Comparison of ENCODE assay signal across 23 mouse cellular contexts in the genomic region with DNA sequence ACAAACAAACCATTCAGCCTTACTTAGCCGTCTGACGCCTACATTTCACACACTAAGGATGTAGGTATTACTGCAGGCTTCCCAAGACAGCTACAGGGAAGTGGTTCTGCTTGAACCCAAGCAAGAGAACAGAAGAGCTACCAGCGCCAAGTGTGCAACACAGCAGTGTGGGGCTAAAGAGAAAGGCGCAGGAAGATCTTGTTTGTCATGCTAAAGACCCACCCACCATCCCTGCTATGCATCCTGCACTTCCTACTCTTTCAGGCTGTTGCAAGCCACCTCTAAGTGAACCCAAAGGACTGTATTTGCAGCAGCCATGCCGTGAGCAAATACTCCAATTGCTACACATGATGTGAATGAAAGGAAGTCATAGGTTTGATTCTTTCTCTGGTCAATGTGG. TPM values are rescaled to one million over a fixed set of nuclear protein-coding genes. Genes with fewer than 3 reads are reported as not detected.
A peak's percentile ranks its signal among the peaks of the same experiment; 100 is the strongest.
DNase-seq lines count a peak whose midpoint lies in the region; ATAC-seq and TF ChIP-seq lines count a peak whose summit lies in the region.
"Had no signal": no experiment of that assay in that cellular context is flagged by ENCODE, and none has a peak within 500 bp of the region (broad histone marks: within the 10 kb centered on the region; RNA-seq: fewer than 3 reads in every experiment).

No protein-coding gene starts in this region.

- in situ Hi-C loops in ES-E14 (cut with MboI; ENCODE audit: low sequenced_read_pairs in 2 of 2, unreplicated experiment in 2 of 2): no loop called here

- H3K4me2 ChIP-seq in hindbrain, embryonic 13.5 days: no peak overlapping the region
- no peak overlapping the region for H3K4me2 ChIP-seq in hindbrain, embryonic 14.5 days (replicated peaks)
- no peak overlapping the region for H3K4me2 ChIP-seq in kidney, embryonic 16.5 days (replicated peaks; ENCODE audit: low read depth, low read length)
- H3K4me2 ChIP-seq: embryonic facial prominence, embryonic 13.5 days; forebrain, embryonic 13.5 days; heart, embryonic 11.5 days; heart, embryonic 15.5 days; hindbrain, embryonic 15.5 days had no signal

- ATAC-seq in hindbrain, embryonic 13.5 days (ENCODE audit: low FRiP score): no peak
- ATAC-seq in hindbrain, embryonic 14.5 days (ENCODE audit: low FRiP score): no peak
- ATAC-seq in erythroblast, adult 5-6 weeks (replicated peaks; ENCODE audit: low FRiP score, poor library complexity, severe bottlenecking): 0 out of 2 replicates have a peak, but pooled peaks have one; percentile 20
- no peak for ATAC-seq in kidney, embryonic 16.5 days (ENCODE audit: low FRiP score, low TSS enrichment)
- ATAC-seq: forebrain, embryonic 13.5 days; forebrain, postnatal 0 days; intestine, embryonic 16.5 days; Patski had no signal

- H3K36me3 ChIP-seq in hindbrain, embryonic 13.5 days: no peaks in the 10 kb centered on the region
- H3K36me3 ChIP-seq in hindbrain, embryonic 14.5 days (replicated peaks; ENCODE audit: control insufficient read depth, insufficient read depth): no peaks in the 10 kb centered on the region
- H3K36me3 ChIP-seq in ES-Bruce4 (ENCODE audit: control insufficient read depth, insufficient read depth, low read length, poor library complexity, severe bottlenecking) (no peaks in the 10 kb centered on the region), ES-E14 (ENCODE audit: control insufficient read depth, insufficient read depth, low read length, poor library complexity, severe bottlenecking) (no peaks in the 10 kb centered on the region)
- H3K36me3 ChIP-seq in kidney, embryonic 16.5 days (ENCODE audit: insufficient read depth, low read length): no peaks in the 10 kb centered on the region
- H3K36me3 ChIP-seq: embryonic facial prominence, embryonic 13.5 days; heart, embryonic 15.5 days had no signal

- DNase-seq in hindbrain, embryonic 14.5 days (ENCODE audit: low spot score): no peak
- DNase-seq in ES-E14 (ENCODE audit: low read depth, low spot score): peak; percentile 12
- no peak for DNase-seq in adrenal gland, adult 18-20 months (ENCODE audit: low spot score in 2 of 2)
- DNase-seq: adrenal gland, postnatal 14 days; cerebellum, adult 18-20 months; cerebellum, adult 9-11 months; cerebellum, postnatal 36 days; forebrain, postnatal 0 days; gastrocnemius, postnatal 10 days; heart, adult 2 months; heart, postnatal 14 days had no signal

- H3K9me3 ChIP-seq in hindbrain, embryonic 13.5 days: no peaks in the 10 kb centered on the region
- H3K9me3 ChIP-seq in hindbrain, embryonic 14.5 days (ENCODE audit: control insufficient read depth, low read length): no peaks in the 10 kb centered on the region
- H3K9me3 ChIP-seq in ES-Bruce4 (replicated peaks; ENCODE audit: control insufficient read depth, insufficient read depth, low read length, poor library complexity, severe bottlenecking): peaks cover 6% of the 10 kb centered on the region
- H3K9me3 ChIP-seq in ES-E14 (ENCODE audit: control insufficient read depth, insufficient read depth, low read depth, low read length): no peaks in the 10 kb centered on the region
- H3K9me3 ChIP-seq in kidney, embryonic 16.5 days (ENCODE audit: low read length): no peaks in the 10 kb centered on the region
- H3K9me3 ChIP-seq: embryonic facial prominence, embryonic 13.5 days; forebrain, embryonic 13.5 days; heart, embryonic 15.5 days; hindbrain, embryonic 15.5 days had no signal

- H3K4me3 ChIP-seq in hindbrain, embryonic 13.5 days: no peak overlapping the region
- no peak overlapping the region for H3K4me3 ChIP-seq in hindbrain, embryonic 14.5 days (replicated peaks; ENCODE audit: low read length)
- no peak overlapping the region for H3K4me3 ChIP-seq in ES-Bruce4 (ENCODE audit: low read depth, low read length)
- H3K4me3 ChIP-seq in ES-E14 (ENCODE audit: insufficient read depth in 1 of 2, low read depth in 1 of 2, low read length in 2 of 2, poor library complexity in 1 of 2, severe bottlenecking in 1 of 2): peak overlapping the region in 1 of 2 experiments; percentile 6; a peak in 1 of 4 replicates
- no peak overlapping the region for H3K4me3 ChIP-seq in kidney, embryonic 16.5 days (ENCODE audit: low read length)
- H3K4me3 ChIP-seq: embryonic facial prominence, embryonic 13.5 days; forebrain, embryonic 13.5 days; heart, adult 2 months; heart, embryonic 15.5 days; hindbrain, embryonic 15.5 days had no signal

- peak; percentile 84 for TF ChIP-seq EP300 in ES-Bruce4 (IDR thresholded peaks at IDR 0.05; ENCODE audit: insufficient read depth, low read depth, low read length)

- peaks cover 22% of the 10 kb centered on the region for H3K4me1 ChIP-seq in hindbrain, embryonic 13.5 days (replicated peaks)
- peaks cover 12% of the 10 kb centered on the region; the same call in 1 of the 2 replicates for H3K4me1 ChIP-seq in hindbrain, embryonic 14.5 days (replicated peaks; ENCODE audit: control insufficient read depth, insufficient read depth, low read length)
- H3K4me1 ChIP-seq in ES-Bruce4 (ENCODE audit: control insufficient read depth, insufficient read depth, low read length) (peaks cover 2% of the 10 kb centered on the region), ES-E14 (ENCODE audit: control insufficient read depth in 2 of 2, insufficient read depth in 2 of 2, low read length in 2 of 2, poor library complexity in 1 of 2) (peaks cover 5 to 10% of the 10 kb centered on the region in 2 experiments; a peak in 2 of 4 replicates)
- no peaks in the 10 kb centered on the region for H3K4me1 ChIP-seq in kidney, embryonic 16.5 days (ENCODE audit: insufficient read depth, low read length)

- TF ChIP-seq POLR2A in ES-Bruce4 (IDR thresholded peaks at IDR 0.05; ENCODE audit: insufficient read depth, low read length): no peak

- H3K27ac ChIP-seq in hindbrain, embryonic 13.5 days: peak overlapping the region; percentile 30; the same call in 1 of the 2 replicates
- no peak overlapping the region for H3K27ac ChIP-seq in hindbrain, embryonic 14.5 days
- H3K27ac ChIP-seq in ES-Bruce4 (ENCODE audit: insufficient read depth, low read length): peak overlapping the region; percentile 89
- H3K27ac ChIP-seq in ES-E14 (ENCODE audit: insufficient read depth, low read depth, low read length, poor library complexity, severe bottlenecking): peak overlapping the region; percentile 58; the same call in 1 of the 2 replicates
- H3K27ac ChIP-seq in kidney, embryonic 16.5 days (ENCODE audit: low read length): no peak overlapping the region
- H3K27ac ChIP-seq: embryonic facial prominence, embryonic 13.5 days; forebrain, embryonic 13.5 days; heart, adult 2 months; heart, embryonic 15.5 days; hindbrain, embryonic 15.5 days had no signal

- no peaks in the 10 kb centered on the region for H3K27me3 ChIP-seq in hindbrain, embryonic 13.5 days
- no peaks in the 10 kb centered on the region for H3K27me3 ChIP-seq in hindbrain, embryonic 14.5 days (ENCODE audit: control insufficient read depth, insufficient read depth, low read length)
- H3K27me3 ChIP-seq in ES-Bruce4 (ENCODE audit: control insufficient read depth, insufficient read depth, low read length, poor library complexity, severe bottlenecking): no peaks in the 10 kb centered on the region
- H3K27me3 ChIP-seq in kidney, embryonic 16.5 days (ENCODE audit: insufficient read depth, low read length): no peaks in the 10 kb centered on the region
- H3K27me3 ChIP-seq: CH12.LX; embryonic facial prominence, embryonic 13.5 days; forebrain, embryonic 13.5 days; heart, embryonic 15.5 days; hindbrain, embryonic 15.5 days; Patski had no signal

- TF ChIP-seq CTCF in ES-Bruce4 (IDR thresholded peaks at IDR 0.05; ENCODE audit: low read depth, low read length): no peak

- no peak overlapping the region for H3K9ac ChIP-seq in hindbrain, embryonic 13.5 days
- H3K9ac ChIP-seq in hindbrain, embryonic 14.5 days: no peak overlapping the region
- H3K9ac ChIP-seq in ES-Bruce4 (ENCODE audit: low read depth, poor library complexity, severe bottlenecking): no peak overlapping the region
- no peak overlapping the region for H3K9ac ChIP-seq in ES-E14 (ENCODE audit: insufficient read depth, low read depth, low read length, poor library complexity, severe bottlenecking)
- H3K9ac ChIP-seq in kidney, embryonic 16.5 days (replicated peaks; ENCODE audit: low read length): no peak overlapping the region
- H3K9ac ChIP-seq: embryonic facial prominence, embryonic 13.5 days; forebrain, embryonic 13.5 days; forebrain, postnatal 0 days; heart, embryonic 15.5 days; hindbrain, embryonic 15.5 days had no signal

- 51% methylated on average over 5 of the region's 5 CpGs for WGBS in hindbrain, embryonic 13.5 days
- 54% methylated on average over 5 of the region's 5 CpGs for WGBS in hindbrain, embryonic 14.5 days
- WGBS in kidney, embryonic 16.5 days: 75% methylated on average over 5 of the region's 5 CpGs

TF ChIP-seq in ES-E14, 5 proteins besides CTCF, POLR2A, EP300 and RAD21:
- no peak for TF ChIP-seq ZNF384 (IDR thresholded peaks at IDR 0.05; ENCODE audit: low read depth, low read length)
- TF ChIP-seq MAFK (IDR thresholded peaks at IDR 0.05; ENCODE audit: insufficient read depth, low read depth, low read length): no peak
- TF ChIP-seq HCFC1 (IDR thresholded peaks at IDR 0.05; ENCODE audit: borderline replicate concordance, insufficient read depth, low read length): no peak
- no peak for TF ChIP-seq CHD2 (IDR thresholded peaks at IDR 0.05; ENCODE audit: low read depth, low read length)
- no peak for TF ChIP-seq ZC3H11A (IDR thresholded peaks at IDR 0.05; ENCODE audit: borderline replicate concordance, low read depth, low read length)
TF ChIP-seq in ES-E14: peak in this region for 0.

RNA-seq across cellular contexts. Expression of gene Ncoa7, which starts 29.9 kb away (rescaled TPM):
- polyA plus RNA-seq in hindbrain, embryonic 13.5 days (2015; fragmentation: Nextera tagmentation; extraction: Ambion mirVana): 12.6 and 13.1 TPM in 2 replicates
- polyA plus RNA-seq in hindbrain, embryonic 14.5 days (2014; fragmentation: Nextera tagmentation; extraction: Ambion mirVana): 23.9 and 26.6 TPM in 2 replicates
- 11.4 and 11.7 TPM in 2 replicates for polyA plus RNA-seq in ES-Bruce4 (2011; ENCODE audit: insufficient read depth, insufficient read length, low read depth, missing spikeins)
- 8.7 and 9.4 TPM in 2 replicates for total RNA-seq in ES-E14 (2012; rRNA removed)
- total RNA-seq in erythroblast, adult 5-6 weeks (2015; ENCODE audit: low replicate concordance): 129 and 168 TPM in 2 replicates
- total RNA-seq in erythroblast, adult 5-6 weeks (2017; ENCODE audit: low replicate concordance): 257 and 280 TPM in 2 replicates
- polyA plus RNA-seq in kidney, embryonic 16.5 days (2015; fragmentation: Nextera tagmentation; extraction: Ambion mirVana): 16.9 and 17.5 TPM in 2 replicates
- 10 to 100 TPM; 29.2 to 30.2 TPM for total RNA-seq in adrenal gland, adult 18-20 months (2021)

Comparison
In these comparisons a context has a peak if more than half of its experiments do, and no peak if none do; other contexts are left out.
1. H3K27ac ChIP-seq: peak in hindbrain, embryonic 13.5 days (single experiment), ES-Bruce4 (single experiment) and ES-E14 (single experiment); none in hindbrain, embryonic 14.5 days (single experiment) and kidney, embryonic 16.5 days (single experiment).